Mouse (Mus musculus) liver, adult 2 months (tissue): ENCODE measurements around the gene Zc3h13.

Experiments used
- CTCF ChIP-seq: fragments of 200-500 bp; IDR thresholded peaks from 2 replicates; pipeline ENCODE4 v1.5.1; 2011; ENCODE audit warnings: low read depth, low read length, control low read depth
- POLR2A ChIP-seq: fragments of 200-500 bp; IDR thresholded peaks from 2 replicates; pipeline ENCODE4 v1.6.1; 2011; ENCODE audit warnings: low read length, control low read depth; ENCODE audit not compliant: insufficient read depth; ENCODE audit errors: extremely low read depth

DNA sequence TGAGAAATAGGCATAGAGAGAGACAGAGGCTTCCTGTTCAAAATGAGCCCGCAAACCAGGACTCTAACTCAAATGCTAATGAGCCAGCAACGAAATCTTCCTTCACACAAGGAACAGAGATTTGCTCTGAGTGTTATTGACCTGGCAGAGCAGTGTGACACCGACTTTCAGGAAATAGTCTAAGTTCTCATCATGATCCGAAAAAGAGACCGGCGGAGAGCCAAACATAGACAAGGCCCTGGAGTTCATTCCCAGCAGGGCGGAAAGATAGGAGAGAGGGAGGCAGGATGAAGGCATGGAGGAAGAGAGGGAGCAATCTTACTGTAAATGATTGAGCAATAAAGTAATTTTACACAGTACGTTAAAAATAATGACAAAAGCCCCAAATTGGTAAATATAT, 47.1 kb upstream of the Zc3h13 start:
- no peak for TF ChIP-seq POLR2A
- TF ChIP-seq CTCF: no peak
